Mouse (Mus musculus) intestine, embryonic 16.5 days (tissue): ENCODE measurements around the gene B3galt2. TPM values are rescaled to one million over a fixed set of nuclear protein-coding genes. Genes with fewer than 3 reads are reported as not detected.
A peak's percentile ranks its signal among the peaks of the same experiment; 100 is the strongest.
"Not testable (repeated sequence)": the region's sequence is repeated elsewhere in the genome, so short reads cannot be mapped to it uniquely, and the experiment has no call there.

Source experiments
- ATAC-seq: fragments of 200-750 bp; cut with Nextera tagmentation; 2 replicates; pipeline ENCODE4 v1.8.0; 2017; ENCODE audit warnings: moderate TSS enrichment, moderate library complexity
- H3K27ac ChIP-seq: fragments of 300-500 bp; sonication (generic); 2 replicates; pipeline ENCODE4 v1.5.1; 2014; ENCODE audit warnings: mild to moderate bottlenecking, low read length
- H3K27me3 ChIP-seq: fragments of 300-500 bp; sonication (generic); replicated peaks from 2 replicates; pipeline ENCODE4 v1.6.1; 2014; ENCODE audit warnings: low read length, control low read depth, mixed read lengths; ENCODE audit not compliant: control insufficient read depth, insufficient read depth
- H3K36me3 ChIP-seq: fragments of 300-500 bp; sonication (generic); 2 replicates; pipeline ENCODE4 v1.6.1; 2014; ENCODE audit warnings: low read length, control low read depth; ENCODE audit not compliant: control insufficient read depth, insufficient read depth
- H3K4me1 ChIP-seq: fragments of 300-500 bp; sonication (generic); 2 replicates; pipeline ENCODE4 v1.6.1; 2014; ENCODE audit warnings: low read length, control low read depth, mixed read lengths; ENCODE audit not compliant: control insufficient read depth, insufficient read depth
- H3K4me2 ChIP-seq: fragments of 300-500 bp; sonication (generic); 2 replicates; pipeline ENCODE4 v1.6.1; 2014; ENCODE audit warnings: low read depth, low read length, control low read depth
- H3K4me3 ChIP-seq: fragments of 300-500 bp; sonication (generic); 2 replicates; pipeline ENCODE4 v1.5.1; 2014; ENCODE audit warnings: mild to moderate bottlenecking, low read length
- H3K9ac ChIP-seq: fragments of 300-500 bp; sonication (generic); 2 replicates; pipeline ENCODE4 v1.6.1; 2014; ENCODE audit warnings: low read depth, low read length
- H3K9me3 ChIP-seq: fragments of 300-500 bp; sonication (generic); 2 replicates; pipeline ENCODE4 v1.6.1; 2016; ENCODE audit warnings: low read length, control low read depth; ENCODE audit not compliant: control insufficient read depth
- whole genome bisulfite sequencing: fragments of 180-500 bp; shearing (Covaris S2); extraction: QIAGEN DNeasy Blood & Tissue Kit; methylation state at CpG from one replicate; pipeline ENCODE4 v1.1.7; 2014; 5-methylcytosine and 5-hydroxymethylcytosine counted together
- polyA plus RNA-seq: library from polyadenylated mRNA; unstranded; fragments of >200 nt; fragmentation: Nextera tagmentation; extraction: Ambion mirVana; gene quantifications from 2 replicates; pipeline ENCODE4 v1.2.1, GENCODE M21; 2015

Gene B3galt2
- polyA plus RNA-seq, 1 experiment from 2014 or later: 0.15 TPM

DNA sequence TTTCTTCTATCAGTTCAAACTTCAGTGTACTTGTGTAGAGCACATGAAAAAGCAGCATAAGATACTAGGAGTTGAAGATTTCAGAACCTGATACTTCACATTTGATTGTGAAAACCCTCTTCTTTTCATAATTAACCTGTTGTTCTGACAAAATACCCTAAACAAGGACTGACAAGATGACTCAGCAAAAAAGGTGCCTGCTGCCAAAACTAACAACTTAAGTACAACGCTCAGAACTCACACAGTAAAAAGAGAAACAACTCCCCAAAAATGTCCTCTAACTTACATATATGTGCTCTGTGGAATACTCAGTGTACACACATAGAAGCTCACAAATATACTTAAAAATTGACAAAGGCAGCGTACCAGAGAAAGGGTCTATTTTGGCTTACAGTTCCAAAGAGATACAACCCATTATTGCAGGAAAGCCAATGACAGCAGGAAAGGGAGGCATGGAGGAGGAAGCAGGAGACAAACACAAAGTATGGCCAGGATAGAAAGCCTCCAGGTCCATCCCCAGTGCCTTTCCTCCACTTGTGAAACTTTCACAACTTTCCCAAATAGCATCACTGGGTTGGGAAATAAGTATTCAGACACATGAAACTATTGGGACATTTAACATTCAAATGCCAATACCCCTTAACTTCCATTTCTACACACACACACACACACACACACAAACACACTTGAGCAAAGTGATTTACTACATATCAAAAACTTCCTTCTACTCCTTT, 7.4 kb upstream of the B3galt2 start:
- Histone ChIP-seq H3K27ac (no peak overlapping the region), H3K9ac (no peak overlapping the region), H3K9me3 (no peaks in the 10 kb centered on the region), H3K4me3 (no peak overlapping the region), H3K4me2 (no peak overlapping the region), H3K27me3 (no peaks in the 10 kb centered on the region), H3K4me1 (no peaks in the 10 kb centered on the region), H3K36me3 (no peaks in the 10 kb centered on the region)
- no peak for ATAC-seq
- WGBS: 85% methylated on average over 2 of the region's 2 CpGs

DNA sequence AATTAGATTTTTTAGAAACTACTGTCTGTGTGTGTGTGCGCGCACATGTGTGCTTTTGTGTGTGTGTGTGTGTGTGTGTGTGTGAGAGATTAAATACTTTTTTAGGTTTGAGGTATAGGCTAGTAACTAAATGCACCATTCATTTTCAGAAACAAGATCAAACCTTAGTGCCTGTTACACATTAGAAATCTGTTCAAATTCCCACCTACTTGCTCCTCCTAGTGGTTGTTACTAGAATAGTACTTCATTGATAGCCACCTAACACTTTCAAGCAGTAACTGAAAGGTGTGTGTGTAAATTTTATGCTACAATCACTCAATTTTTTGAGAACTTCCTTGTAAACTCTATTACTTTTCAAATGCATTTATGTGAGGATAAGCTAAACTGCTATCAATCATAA, 3.8 kb downstream of the B3galt2 start:
- no peaks in the 10 kb centered on the region for H3K9me3 ChIP-seq
- H3K4me3 ChIP-seq: no peak overlapping the region
- no peak overlapping the region for H3K4me2 ChIP-seq
- H3K36me3 ChIP-seq: no peaks in the 10 kb centered on the region
- H3K27me3 ChIP-seq: no peaks in the 10 kb centered on the region
- peak; percentile 64; the same call in 1 of the 2 replicates for ATAC-seq
- no peak overlapping the region for H3K9ac ChIP-seq
- H3K27ac ChIP-seq: no peak overlapping the region
- H3K4me1 ChIP-seq: no peaks in the 10 kb centered on the region
- WGBS: 93% methylated on average over 2 of the region's 2 CpGs

DNA sequence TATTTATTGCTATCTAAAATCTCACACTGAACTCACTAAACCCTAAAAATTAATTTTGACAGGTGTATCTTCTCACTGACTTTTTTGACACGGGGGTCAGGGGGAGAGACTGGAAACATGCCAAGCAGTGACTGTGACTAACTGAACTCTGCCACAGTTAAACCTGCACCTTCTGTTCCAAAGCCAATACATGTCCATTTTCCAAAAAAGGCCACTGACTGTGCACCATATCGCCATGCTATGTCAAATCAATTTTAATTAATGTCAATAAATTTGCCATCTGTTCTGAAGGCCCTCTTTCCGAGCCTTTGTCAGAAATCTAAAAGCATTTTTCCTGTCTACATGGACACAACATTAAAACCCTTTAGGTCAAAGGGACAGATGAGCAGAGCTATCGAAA, 4.9 kb downstream of the B3galt2 start:
- H3K4me2 ChIP-seq: no peak overlapping the region
- H3K27me3 ChIP-seq: no peaks in the 10 kb centered on the region
- no peak overlapping the region for H3K27ac ChIP-seq
- 64% methylated on average over 4 of the region's 4 CpGs for WGBS
- ATAC-seq: no peak
- no peak overlapping the region for H3K9ac ChIP-seq
- H3K9me3 ChIP-seq: no peaks in the 10 kb centered on the region
- H3K36me3 ChIP-seq: no peaks in the 10 kb centered on the region
- H3K4me3 ChIP-seq: no peak overlapping the region
- no peaks in the 10 kb centered on the region for H3K4me1 ChIP-seq

DNA sequence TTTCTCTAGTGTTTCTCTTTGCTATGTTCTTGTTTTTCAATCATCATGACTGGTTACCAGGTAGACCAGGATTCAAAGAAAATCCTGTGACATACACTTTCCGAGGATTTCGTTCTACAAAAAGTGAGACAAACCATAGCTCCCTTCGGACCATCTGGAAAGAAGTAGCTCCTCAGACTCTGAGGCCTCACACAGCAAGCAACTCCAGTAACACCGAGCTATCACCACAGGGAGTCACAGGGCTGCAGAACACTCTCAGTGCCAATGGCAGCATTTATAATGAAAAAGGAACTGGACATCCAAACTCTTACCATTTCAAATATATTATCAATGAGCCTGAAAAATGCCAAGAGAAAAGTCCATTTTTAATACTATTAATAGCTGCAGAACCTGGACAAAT, 5.8 kb downstream of the B3galt2 start:
- no peak overlapping the region for H3K27ac ChIP-seq
- no peak overlapping the region for H3K4me3 ChIP-seq
- H3K4me2 ChIP-seq: no peak overlapping the region
- WGBS: 90% methylated on average over 4 of the region's 4 CpGs
- H3K27me3 ChIP-seq: no peaks in the 10 kb centered on the region
- H3K4me1 ChIP-seq: no peaks in the 10 kb centered on the region
- no peaks in the 10 kb centered on the region for H3K9me3 ChIP-seq
- ATAC-seq: no peak
- no peaks in the 10 kb centered on the region for H3K36me3 ChIP-seq
- no peak overlapping the region for H3K9ac ChIP-seq

DNA sequence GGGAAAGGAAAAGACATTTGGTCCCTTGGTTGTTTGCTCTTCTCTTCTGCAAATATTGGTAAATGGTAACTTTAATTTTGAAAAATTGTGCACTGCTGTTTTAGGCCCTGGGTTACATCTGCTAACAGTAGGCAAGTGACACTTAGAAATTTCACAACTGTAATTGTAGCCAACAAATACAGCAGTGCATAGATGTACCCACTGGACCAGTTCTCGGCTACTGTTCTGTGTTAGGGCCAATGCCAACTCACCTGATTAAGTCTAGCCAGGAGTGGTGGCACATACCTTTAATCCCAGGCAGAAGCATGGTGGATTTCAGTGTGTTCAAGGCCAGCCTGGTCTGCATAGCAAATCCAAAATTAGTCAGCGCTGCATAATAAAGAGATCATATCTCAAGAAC, 9.9 kb downstream of the B3galt2 start:
- no peak for ATAC-seq
- Histone ChIP-seq H3K27ac (no peak overlapping the region), H3K36me3 (no peaks in the 10 kb centered on the region), H3K27me3 (no peaks in the 10 kb centered on the region), H3K4me2 (no peak overlapping the region), H3K4me1 (no peaks in the 10 kb centered on the region), H3K9ac (no peak overlapping the region), H3K4me3 (no peak overlapping the region), H3K9me3 (no peaks in the 10 kb centered on the region)
- 92% methylated on average over 2 of the region's 2 CpGs for WGBS

DNA sequence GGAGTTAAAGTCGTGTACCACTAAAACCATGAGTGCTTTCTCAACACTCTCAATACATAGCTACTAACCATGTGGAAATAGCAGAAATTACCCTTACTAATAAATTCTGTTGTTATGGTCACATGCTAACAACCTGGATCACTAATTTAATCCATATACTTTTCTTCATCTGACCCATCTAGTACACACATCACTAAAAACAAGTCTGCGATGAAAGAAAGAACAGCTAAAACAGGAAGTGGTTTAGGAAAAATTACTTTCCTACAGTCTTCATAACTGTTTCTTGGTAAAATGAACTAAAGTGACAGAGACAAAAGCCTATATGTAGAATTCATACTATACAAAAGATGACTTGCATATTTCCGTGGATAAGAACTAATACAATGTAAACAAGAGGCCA, 13.2 kb downstream of the B3galt2 start:
- H3K4me1 ChIP-seq: no peaks in the 10 kb centered on the region
- H3K36me3 ChIP-seq: no peaks in the 10 kb centered on the region
- WGBS: 84% methylated on average over 3 of the region's 3 CpGs

DNA sequence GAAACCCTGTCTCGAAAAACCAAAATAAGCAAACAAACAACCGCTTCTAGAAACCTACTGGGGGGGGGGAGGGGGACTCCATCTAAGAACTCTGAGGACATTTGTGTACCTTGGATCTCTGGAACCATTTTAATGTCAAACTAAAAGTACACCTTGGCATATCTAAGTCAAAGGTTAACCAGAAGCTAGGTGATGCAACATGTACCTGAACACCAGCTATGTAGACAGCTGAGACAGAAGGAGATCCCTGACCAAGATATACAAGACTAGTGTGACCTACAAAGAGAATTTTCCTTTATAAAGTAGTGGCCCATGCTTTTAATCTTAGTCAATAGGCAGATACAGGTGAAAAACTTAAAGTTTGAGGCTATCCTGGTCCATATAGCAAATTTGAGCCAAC, 22.7 kb downstream of the B3galt2 start:
- H3K27ac ChIP-seq: no peak overlapping the region
- 94% methylated on average over 2 of the region's 2 CpGs for WGBS
- peak; percentile 62; the same call in 1 of the 2 replicates for ATAC-seq

More for the DNA sequence above, 13.2 kb downstream of the B3galt2 start:
- no peaks in the 10 kb centered on the region for H3K9me3 ChIP-seq
- H3K27ac ChIP-seq: no peak overlapping the region
- H3K4me2 ChIP-seq: no peak overlapping the region
- ATAC-seq: no peak
- H3K4me3 ChIP-seq: no peak overlapping the region
- no peaks in the 10 kb centered on the region for H3K27me3 ChIP-seq
- no peak overlapping the region for H3K9ac ChIP-seq

DNA sequence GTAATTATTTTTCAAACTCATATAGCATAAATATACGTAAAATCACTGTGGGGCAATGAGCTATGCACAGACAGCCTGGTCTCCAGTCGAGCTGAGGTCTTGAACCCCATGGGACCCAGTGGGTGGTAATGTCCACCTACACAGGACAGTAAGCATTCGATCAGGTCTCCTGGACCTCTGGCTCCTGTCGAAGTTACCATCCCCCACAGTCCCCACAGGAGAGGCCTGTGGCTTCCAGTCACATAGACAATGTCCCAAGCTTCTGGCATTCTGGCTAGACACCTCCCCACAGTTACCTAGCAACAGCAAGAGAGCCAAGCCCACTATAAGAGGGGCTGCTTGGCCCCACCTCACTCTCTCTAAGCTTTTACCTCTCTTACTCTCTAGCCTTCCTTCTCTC, 24.3 kb downstream of the B3galt2 start:
- 88% methylated on average over 4 of the region's 4 CpGs for WGBS
- not testable (repeated sequence) for H3K27me3 ChIP-seq, H3K4me3 ChIP-seq, H3K4me2 ChIP-seq, H3K9ac ChIP-seq, H3K9me3 ChIP-seq, H3K27ac ChIP-seq, H3K4me1 ChIP-seq, H3K36me3 ChIP-seq
- ATAC-seq: 0 out of 2 replicates have a peak, but pooled peaks have one; percentile 18

More for the DNA sequence above, 22.7 kb downstream of the B3galt2 start:
- Histone ChIP-seq H3K27me3 (no peaks in the 10 kb centered on the region), H3K9ac (no peak overlapping the region), H3K4me2 (no peak overlapping the region), H3K4me1 (no peaks in the 10 kb centered on the region), H3K4me3 (no peak overlapping the region), H3K36me3 (0 out of 2 replicates have a peak, but pooled peaks cover 7% of the 10 kb centered on the region), H3K9me3 (no peaks in the 10 kb centered on the region)

DNA sequence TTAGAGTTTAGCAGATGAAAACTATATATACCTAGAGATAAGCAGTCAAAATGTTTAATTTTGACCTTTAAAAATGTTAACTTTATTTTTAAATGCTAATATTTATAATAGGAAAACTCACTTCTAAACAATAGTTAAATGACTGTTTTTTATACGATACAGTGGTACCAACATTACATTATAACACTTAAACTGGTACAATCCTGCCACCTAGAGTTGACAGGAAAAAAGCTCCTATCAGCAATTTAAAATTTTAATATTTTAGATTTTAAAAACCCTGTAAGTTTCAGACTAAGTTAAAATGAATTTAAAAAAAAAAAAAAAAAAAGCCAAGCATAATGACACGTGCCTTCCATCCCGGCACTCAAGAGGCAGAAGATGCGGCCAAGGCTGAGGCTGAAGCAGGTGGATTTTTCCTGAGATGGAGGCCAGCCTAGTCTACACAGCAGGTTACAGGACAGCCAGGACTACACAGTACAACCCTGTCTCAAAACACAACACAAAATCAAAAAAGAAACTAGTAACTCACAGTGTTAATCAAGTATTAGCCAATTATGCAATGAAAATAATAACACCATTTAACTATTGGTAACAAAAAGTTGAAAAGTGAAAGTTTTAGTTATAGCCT, 35.4 kb downstream of the B3galt2 start:
- Histone ChIP-seq H3K27ac (no peak overlapping the region), H3K9me3 (no peaks in the 10 kb centered on the region), H3K9ac (no peak overlapping the region), H3K4me1 (no peaks in the 10 kb centered on the region), H3K27me3 (no peaks in the 10 kb centered on the region), H3K4me3 (no peak overlapping the region), H3K4me2 (no peak overlapping the region), H3K36me3 (peaks cover 2% of the 10 kb centered on the region; the same call in 1 of the 2 replicates)
- 86% methylated on average over 4 of the region's 4 CpGs for WGBS
- no peak for ATAC-seq
